Mouse (Mus musculus) midbrain, embryonic 11.5 days (tissue): Measurements from ENCODE around the gene Smarcc2. TPM values are rescaled to one million over a fixed set of nuclear protein-coding genes. Genes with fewer than 3 reads are reported as not detected.

Experiments
- ATAC-seq: fragments of 200-750 bp; cut with Nextera tagmentation; 2 replicates; pipeline ENCODE4 v1.8.0; 2017; ENCODE audit warnings: moderate TSS enrichment, moderate library complexity; ENCODE audit not compliant: low FRiP score
- DNase-seq: peaks from one replicate; pipeline ENCODE4 v3.0.0; 2015; ENCODE audit warnings: low spot score; ENCODE audit errors: missing footprints
- H3K27ac ChIP-seq: fragments of 300-500 bp; sonication (generic); 2 replicates; pipeline ENCODE4 v1.5.1; 2014; ENCODE audit warnings: low read depth, low read length
- H3K27me3 ChIP-seq: fragments of 300-500 bp; sonication (generic); 2 replicates; pipeline ENCODE4 v1.6.1; 2014; ENCODE audit warnings: mild to moderate bottlenecking, low read length, moderate library complexity, mixed read lengths; ENCODE audit not compliant: control insufficient read depth, insufficient read depth
- H3K36me3 ChIP-seq: fragments of 300-500 bp; sonication (generic); 2 replicates; pipeline ENCODE4 v1.6.1; 2014; ENCODE audit warnings: mild to moderate bottlenecking, low read length, moderate library complexity, mixed read lengths; ENCODE audit not compliant: control insufficient read depth, insufficient read depth
- H3K4me1 ChIP-seq: fragments of 300-500 bp; sonication (generic); 2 replicates; pipeline ENCODE4 v1.6.1; 2014; ENCODE audit warnings: low read length; ENCODE audit not compliant: control insufficient read depth, insufficient read depth
- H3K4me2 ChIP-seq: fragments of 300-500 bp; sonication (generic); 2 replicates; pipeline ENCODE4 v1.6.1; 2014; ENCODE audit warnings: mild to moderate bottlenecking, moderate library complexity
- H3K4me3 ChIP-seq: fragments of 300-500 bp; sonication (generic); 2 replicates; pipeline ENCODE4 v1.5.1; 2014; ENCODE audit warnings: low read depth, low read length
- H3K9ac ChIP-seq: fragments of 300-500 bp; sonication (generic); 2 replicates; pipeline ENCODE4 v1.6.1; 2014; ENCODE audit warnings: low read length
- H3K9me3 ChIP-seq: fragments of 300-500 bp; sonication (generic); 2 replicates; pipeline ENCODE4 v1.6.1; 2016; ENCODE audit warnings: low read length; ENCODE audit not compliant: control insufficient read depth
- WGBS: fragments of 180-500 bp; shearing (Covaris S2); extraction: QIAGEN DNeasy Blood & Tissue Kit; methylation state at CpG from one replicate; pipeline ENCODE4 v1.1.7; 2014; 5-methylcytosine and 5-hydroxymethylcytosine counted together
- polyA plus RNA-seq: library from polyadenylated mRNA; unstranded; fragments of >200 nt; fragmentation: Nextera tagmentation; extraction: Ambion mirVana; gene quantifications from 2 replicates; pipeline ENCODE4 v1.2.1, GENCODE M21; 2014

Gene Smarcc2
- polyA plus RNA-seq, 1 experiment from 2014 or later, result 124 TPM

DNA sequence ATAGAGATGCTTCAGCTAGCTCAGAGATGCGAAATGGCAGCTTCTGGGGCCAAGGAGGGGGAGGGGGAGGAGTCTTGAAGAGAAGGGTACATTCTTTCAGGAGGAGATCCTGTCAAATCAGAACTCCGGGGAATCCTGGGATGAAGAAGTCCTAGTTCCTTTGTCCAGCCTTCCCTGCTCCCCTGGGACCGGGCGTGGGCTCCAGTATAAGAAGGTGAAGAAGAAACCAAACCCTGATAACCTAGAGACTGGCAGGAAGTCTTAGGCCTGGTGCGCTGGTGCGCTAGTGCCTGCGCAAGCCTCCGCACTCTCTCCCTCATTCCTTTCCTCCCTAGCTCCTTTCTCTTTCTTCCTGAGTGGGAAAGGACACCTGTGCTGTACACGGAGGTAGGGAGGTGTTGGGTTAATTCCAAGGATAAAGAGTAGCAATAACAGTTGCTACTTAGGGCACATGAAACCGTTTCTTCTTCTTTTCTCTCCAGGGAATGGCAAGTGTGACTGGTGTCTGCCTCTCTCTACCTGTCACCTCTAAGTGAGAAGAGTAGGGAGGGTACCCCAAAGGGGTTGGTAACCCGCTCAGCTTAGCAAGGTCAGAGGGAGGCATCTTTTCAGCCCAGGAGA lies 65.2 kb downstream of the Smarcc2 start:
- ATAC-seq, result no peak
- Histone ChIP-seq H3K27ac (no peak overlapping the region), H3K27me3 (peaks cover 21% of the 10 kb centered on the region), H3K36me3 (no peaks in the 10 kb centered on the region; the same call in 1 of the 2 replicates), H3K4me1 (0 out of 2 replicates have a peak, but pooled peaks cover 5% of the 10 kb centered on the region), H3K4me3 (peak overlapping the region; percentile 72), H3K4me2 (peak overlapping the region; percentile 100), H3K9ac (peak overlapping the region; percentile 68), H3K9me3 (no peaks in the 10 kb centered on the region)
- WGBS, result 5% methylated on average over 11 of the region's 11 CpGs
- DNase-seq, result peak; percentile 91

DNA sequence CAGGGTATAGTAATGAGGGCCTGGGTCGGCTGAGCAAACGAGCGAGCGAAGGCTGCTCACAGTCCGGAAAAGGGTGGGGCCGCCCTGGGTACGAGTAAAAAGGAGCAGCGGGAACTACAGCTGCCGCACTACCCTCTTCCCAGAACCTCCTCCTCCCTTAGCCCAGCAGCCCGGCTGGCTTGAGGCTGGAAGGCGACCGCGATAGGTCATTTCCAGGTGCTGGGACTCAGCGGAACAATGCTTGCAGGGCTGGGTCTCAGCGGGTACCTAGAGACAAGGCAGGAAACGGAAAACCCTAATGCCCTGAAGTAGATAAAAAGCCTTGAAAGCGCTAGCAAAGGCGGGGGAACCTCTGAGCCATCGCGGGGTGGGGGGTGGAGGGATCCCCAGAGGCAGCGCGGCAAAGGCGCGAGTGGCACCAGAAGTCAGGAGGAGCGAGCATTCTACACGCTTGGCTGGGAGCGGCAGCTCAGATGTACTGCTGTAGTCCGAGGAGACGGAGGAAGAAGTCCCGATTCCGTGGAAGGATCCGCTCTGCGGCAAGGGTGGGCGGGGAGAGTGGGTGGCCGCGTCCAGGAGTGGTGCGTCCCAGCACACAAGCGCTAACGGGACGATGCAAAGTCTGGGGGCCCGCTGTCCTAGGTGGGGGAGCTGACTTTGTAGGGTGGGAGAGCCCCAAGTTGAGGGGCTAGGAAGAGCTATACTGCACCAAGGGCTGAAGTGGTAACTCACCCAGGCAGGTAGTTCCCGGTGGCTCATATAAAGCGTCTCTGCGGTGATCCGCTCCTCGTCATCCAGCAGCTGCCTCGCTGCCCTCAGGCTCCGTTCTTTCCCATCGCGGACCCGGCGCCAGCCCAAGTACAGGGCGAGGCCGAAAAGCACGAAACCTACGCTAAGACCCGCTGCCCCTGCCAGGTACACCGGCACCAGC lies 65.9 kb downstream of the Smarcc2 start:
- H3K27ac ChIP-seq, result peak overlapping the region; percentile 14; the same call in 1 of the 2 replicates
- H3K4me2 ChIP-seq, result peak overlapping the region; percentile 100
- H3K4me1 ChIP-seq, result 0 out of 2 replicates have a peak, but pooled peaks cover 5% of the 10 kb centered on the region
- no peaks in the 10 kb centered on the region for H3K9me3 ChIP-seq
- H3K9ac ChIP-seq, result peak overlapping the region; percentile 68
- ATAC-seq (peak; percentile 14), DNase-seq (no peak)
- H3K27me3 ChIP-seq, result peaks cover 21% of the 10 kb centered on the region
- under 1% methylated on average over 58 of the region's 58 CpGs for WGBS
- H3K4me3 ChIP-seq, result peak overlapping the region; percentile 72
- no peaks in the 10 kb centered on the region for H3K36me3 ChIP-seq

- Histone ChIP-seq H3K9ac (peak within 1 kb of the TSS; percentile 68), H3K4me3 (peak within 1 kb of the TSS; percentile 72), H3K4me1 (0 out of 2 replicates have a peak, but pooled peaks cover 5% of the 10 kb centered on the region), H3K36me3 (no peaks in the 10 kb centered on the region), H3K4me2 (peak within 1 kb of the TSS; percentile 100), H3K9me3 (no peaks in the 10 kb centered on the region), H3K27me3 (peaks cover 21% of the 10 kb centered on the region), H3K27ac (peak within 1 kb of the TSS; percentile 14; the same call in 1 of the 2 replicates)
- peak; percentile 97 for ATAC-seq
- under 1% methylated on average over 37 of the region's 37 CpGs for WGBS
- peak; percentile 98 for DNase-seq
Observed at GRCm38 (mm10) chr10:128525671-128526308, 66.7 kb downstream of the Smarcc2 start, which contains the start of gene Esyt1. TSS of gene Esyt1 (minus strand) at chr10:128525871.

GRCm38 (mm10) chr10:128526366-128527356 lies 67.6 kb downstream of the Smarcc2 start:
- ATAC-seq, result peak; percentile 26; the same call in 1 of the 2 replicates
- Histone ChIP-seq H3K36me3 (no peaks in the 10 kb centered on the region), H3K9ac (peak overlapping the region; percentile 68; the same call in 1 of the 2 replicates), H3K4me1 (0 out of 2 replicates have a peak, but pooled peaks cover 5% of the 10 kb centered on the region), H3K27ac (no peak overlapping the region), H3K27me3 (peaks cover 21% of the 10 kb centered on the region), H3K9me3 (no peaks in the 10 kb centered on the region), H3K4me3 (peak overlapping the region; percentile 72), H3K4me2 (peak overlapping the region; percentile 100)
- WGBS, result 33% methylated on average over 28 of the region's 28 CpGs
- peak; percentile 87 for DNase-seq

GRCm38 (mm10) chr10:128535206-128535605 lies 76.2 kb downstream of the Smarcc2 start:
- DNase-seq (no peak), ATAC-seq (no peak)
- no peak overlapping the region for H3K27ac ChIP-seq
- H3K9ac ChIP-seq, result no peak overlapping the region
- H3K4me1 ChIP-seq, result no peaks in the 10 kb centered on the region; the same call in none of the 2 replicates
- 78% methylated on average over 2 of the region's 2 CpGs for WGBS
- H3K4me2 ChIP-seq, result no peak overlapping the region
- no peaks in the 10 kb centered on the region for H3K9me3 ChIP-seq
- no peaks in the 10 kb centered on the region for H3K27me3 ChIP-seq
- no peak overlapping the region for H3K4me3 ChIP-seq
- no peaks in the 10 kb centered on the region for H3K36me3 ChIP-seq

DNA sequence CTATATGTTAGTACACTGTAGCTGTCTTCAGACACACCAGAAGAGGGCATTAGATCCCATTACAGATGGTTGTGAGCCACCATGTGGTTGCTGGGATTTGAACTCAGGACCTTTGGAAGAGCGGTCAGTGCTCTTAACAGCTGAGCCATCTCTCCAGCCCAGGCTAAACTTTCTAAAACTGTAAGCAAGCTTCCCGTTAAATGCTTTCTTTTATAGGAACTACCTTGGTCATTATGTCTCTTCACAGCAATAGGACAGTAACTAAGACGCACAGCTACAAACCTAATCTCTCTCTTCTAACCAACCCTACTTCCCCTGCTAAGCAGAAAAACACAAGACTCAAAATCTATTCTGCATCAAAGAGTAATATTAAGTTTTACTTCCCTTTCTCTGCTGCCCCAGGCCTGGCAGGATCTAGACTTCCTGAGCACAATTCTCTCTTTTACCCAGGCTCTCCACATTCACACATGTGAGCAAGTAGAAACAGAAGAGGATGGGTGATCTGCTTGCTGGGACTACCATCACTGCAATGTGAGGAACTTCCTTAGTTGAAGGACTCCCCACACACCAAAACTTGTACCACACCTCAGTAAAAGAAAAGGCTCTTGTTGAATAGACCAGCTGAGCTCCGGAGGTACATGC lies 76.7 kb downstream of the Smarcc2 start:
- Histone ChIP-seq H3K4me3 (peak overlapping the region; percentile 9; the same call in 1 of the 2 replicates), H3K36me3 (no peaks in the 10 kb centered on the region), H3K4me2 (peak overlapping the region; percentile 32), H3K27me3 (no peaks in the 10 kb centered on the region), H3K9me3 (no peaks in the 10 kb centered on the region), H3K9ac (no peak overlapping the region), H3K27ac (no peak overlapping the region), H3K4me1 (no peaks in the 10 kb centered on the region; the same call in none of the 2 replicates)
- no peak for DNase-seq
- WGBS, result 79% methylated on average over 4 of the region's 4 CpGs
- no peak; the same call in 1 of the 2 replicates for ATAC-seq

DNA sequence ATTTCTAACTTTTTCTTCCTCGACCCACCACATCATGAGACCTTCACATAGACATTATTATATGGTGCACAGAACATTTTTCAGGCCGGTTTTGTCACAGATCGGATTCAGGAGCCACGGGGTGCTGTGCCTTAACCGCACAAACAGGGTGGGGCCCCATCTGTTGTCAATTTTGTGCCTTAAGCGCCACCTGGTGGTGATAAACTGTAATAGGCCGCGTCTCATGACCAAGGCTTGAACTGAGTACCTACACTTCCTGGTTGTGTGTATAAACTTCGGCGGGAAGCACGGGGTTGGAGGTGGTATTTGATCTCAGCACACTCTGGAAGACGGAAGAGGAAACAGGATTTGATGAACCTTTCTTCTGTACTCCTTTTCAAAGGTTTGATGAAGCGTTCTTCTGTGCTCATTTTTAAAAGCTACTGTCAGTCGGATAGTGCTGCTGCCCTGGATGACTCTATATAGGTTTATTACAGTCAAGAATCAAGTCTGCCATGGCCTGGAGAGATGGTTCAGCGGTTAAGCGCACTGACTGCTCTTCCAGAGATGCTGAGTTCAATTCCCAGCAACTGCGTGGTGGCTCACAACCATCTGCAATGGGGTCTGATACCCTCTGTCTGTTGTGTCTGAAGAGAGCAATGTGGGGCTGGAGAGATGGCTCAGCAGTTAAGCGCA lies 77.4 kb downstream of the Smarcc2 start:
- no peaks in the 10 kb centered on the region for H3K27me3 ChIP-seq
- no peaks in the 10 kb centered on the region for H3K36me3 ChIP-seq
- H3K9me3 ChIP-seq, result no peaks in the 10 kb centered on the region
- no peak overlapping the region for H3K27ac ChIP-seq
- peak; percentile 93 for ATAC-seq
- peak; percentile 98 for DNase-seq
- no peaks in the 10 kb centered on the region; the same call in none of the 2 replicates for H3K4me1 ChIP-seq
- peak overlapping the region; percentile 9; the same call in 1 of the 2 replicates for H3K4me3 ChIP-seq
- H3K4me2 ChIP-seq, result peak overlapping the region; percentile 32
- 15% methylated on average over 18 of the region's 18 CpGs for WGBS
- H3K9ac ChIP-seq, result no peak overlapping the region
